Mouse (Mus musculus) heart, adult 18-20 months (tissue): ENCODE measurements around the gene Rbmxl1. TPM values are rescaled to one million over a fixed set of nuclear protein-coding genes. Genes with fewer than 3 reads are reported as not detected.
"Not testable (repeated sequence)": the region's sequence is repeated elsewhere in the genome, so short reads cannot be mapped to it uniquely, and the experiment has no call there.

Experiments
- DNase-seq, 2 experiments: peaks; one replicate each; pipeline ENCODE4 v3.0.0; 2021 to 2022; ENCODE audit warnings: mixed read lengths in 1 of 2
- long read RNA-seq, 2 experiments: library from polyadenylated mRNA; stranded (forward); transcript quantifications; one replicate each; pipeline ENCODE4 v2.0.0; 2021
- total RNA-seq, 2 experiments: library from RNA; stranded (reverse); gene quantifications; 2 replicates each; pipeline ENCODE4 v1.2.3; 2021

Gene Rbmxl1
- 10 to 100 TPM; 16.0 to 17.5 TPM for total RNA-seq
- long read RNA-seq, experiment 1, transcript Rbmxl1-202 (2 exons, 1,622 nt), result major isoform, 6 of 6 reads
- long read RNA-seq, experiment 1, partial matches to known transcripts, result 0 of 6 reads
- long read RNA-seq, experiment 1, other reads (novel, unspliced or antisense), result 0 of 6 reads
- long read RNA-seq, experiment 2, partial matches to known transcripts, result 0 of 6 reads
- long read RNA-seq, experiment 2, other reads (novel, unspliced or antisense), result 1 of 6 reads

- DNase-seq, result peak; percentile 89 to 96
These were observed at the start of gene Rbmxl1 for GRCm38 (mm10) chr8:78508719-78509272. Gene Rbmxl1 (minus strand): TSS chr8:78508898.

- DNase-seq, result no peak
These were observed 48.2 kb upstream of the Rbmxl1 start for GRCm38 (mm10) chr8:78556773-78557434.

DNA sequence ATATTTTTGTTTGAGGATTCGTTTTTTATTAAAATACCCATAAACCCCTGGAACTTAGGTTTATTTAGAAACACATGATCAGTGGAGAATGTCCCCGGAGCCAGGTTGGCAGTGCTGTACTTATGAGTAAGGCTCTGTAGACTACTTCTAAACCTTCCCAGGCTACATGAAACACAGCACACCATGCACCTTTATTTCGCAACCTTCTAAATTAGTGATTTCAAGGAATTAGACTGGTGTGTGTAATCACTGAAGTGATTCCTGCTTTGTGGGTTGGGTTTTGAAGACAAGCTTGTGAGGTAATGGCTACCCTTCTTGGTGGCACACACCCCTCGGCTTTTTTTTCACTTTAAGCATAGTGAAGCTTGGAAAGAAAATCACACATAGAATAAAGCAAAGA is 47.1 kb upstream of the Rbmxl1 start:
- DNase-seq, result no peak

GRCm38 (mm10) chr8:78550752-78551134 is 42.0 kb upstream of the Rbmxl1 start:
- no peak for DNase-seq

DNA sequence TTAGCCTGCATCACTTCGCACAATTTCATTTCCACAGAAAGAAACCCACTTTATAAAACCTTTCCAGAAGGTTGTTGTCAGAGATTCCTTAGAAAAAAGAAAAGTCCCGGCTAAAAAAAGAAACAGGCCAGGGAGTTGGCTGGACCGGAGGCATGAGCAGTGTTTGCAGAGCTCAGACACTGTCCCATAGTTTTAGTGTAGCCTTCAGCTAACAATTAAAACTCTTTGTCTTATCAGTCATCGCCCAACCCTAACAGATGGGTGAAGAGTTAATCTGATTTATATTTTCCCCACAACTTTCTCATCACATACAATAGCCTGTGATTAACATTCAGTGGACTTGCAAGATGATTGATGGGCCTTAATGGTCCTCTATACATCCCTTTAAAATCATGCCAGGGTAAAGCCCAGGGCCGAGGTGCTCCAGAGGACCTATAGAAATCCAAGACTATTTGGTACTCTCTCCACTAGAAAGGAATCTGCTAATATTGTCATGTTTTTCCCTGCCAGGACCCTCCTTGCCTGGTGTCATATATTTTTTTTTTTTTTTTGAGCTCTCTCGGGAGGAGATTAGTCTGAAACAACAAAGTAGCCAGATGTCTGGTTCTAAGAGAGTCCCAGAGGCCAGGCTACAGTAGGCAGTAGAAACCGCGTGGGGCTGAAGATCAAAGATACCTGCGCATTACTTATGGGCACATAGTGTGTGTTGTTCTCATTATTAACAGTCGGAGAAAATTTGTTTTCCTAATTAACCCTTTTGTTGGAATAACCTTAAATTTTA is 41.5 kb upstream of the Rbmxl1 start:
- DNase-seq, result no peak

DNA sequence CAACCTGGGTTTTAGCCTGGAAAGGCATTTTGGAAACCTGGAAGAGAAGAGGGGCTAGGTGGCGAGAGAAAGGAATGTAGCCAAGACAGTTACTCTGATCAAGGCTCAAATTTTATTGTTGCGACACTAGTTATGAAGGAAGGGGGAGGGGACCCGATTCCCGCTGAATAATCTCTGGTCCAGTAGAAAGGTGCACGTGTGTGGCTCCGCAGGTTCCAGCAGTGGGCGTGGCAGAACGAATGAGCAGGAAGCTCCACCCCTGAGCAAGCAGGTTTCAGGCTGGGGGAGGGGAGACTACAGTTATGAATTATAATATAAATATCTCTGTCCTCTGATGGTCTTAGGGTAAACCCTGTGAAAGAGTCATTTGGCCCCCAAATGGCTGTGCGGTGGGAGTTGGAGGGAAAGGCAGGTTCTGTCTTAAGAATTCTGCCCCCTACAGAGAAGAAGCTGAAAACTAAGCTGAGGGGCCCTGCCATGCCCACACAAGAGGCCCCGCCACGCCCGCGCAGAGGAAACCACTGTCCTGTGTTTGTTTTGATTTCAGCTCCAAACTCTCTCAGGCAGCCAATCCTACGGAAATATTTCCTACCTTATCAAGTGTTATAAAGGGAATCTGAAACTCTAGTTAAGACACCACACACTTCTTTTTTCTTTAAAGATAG is 36.6 kb upstream of the Rbmxl1 start:
- not testable (repeated sequence) for DNase-seq

DNA sequence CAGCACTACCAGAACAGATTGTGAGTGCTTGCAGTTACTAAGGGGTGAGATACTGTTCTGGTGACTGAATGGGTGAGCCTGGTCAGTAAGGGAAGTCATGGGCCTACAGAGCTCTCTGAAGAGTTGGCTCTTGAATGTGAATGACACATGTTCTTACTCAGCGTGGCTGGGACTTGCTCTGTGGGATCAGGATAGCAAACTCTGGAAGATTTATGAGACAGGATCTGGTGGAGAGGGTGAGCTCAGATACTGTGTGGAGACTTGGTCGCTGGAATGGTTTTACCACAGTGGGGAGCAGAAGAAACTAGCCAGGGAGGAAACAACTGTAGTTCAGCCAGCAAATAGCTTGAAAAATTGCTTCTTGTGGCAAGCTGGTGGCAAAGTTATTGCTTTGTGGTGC is 35.8 kb upstream of the Rbmxl1 start:
- DNase-seq, result no peak

GRCm38 (mm10) chr8:78543621-78544020 is 34.9 kb upstream of the Rbmxl1 start:
- DNase-seq, result no peak

DNA sequence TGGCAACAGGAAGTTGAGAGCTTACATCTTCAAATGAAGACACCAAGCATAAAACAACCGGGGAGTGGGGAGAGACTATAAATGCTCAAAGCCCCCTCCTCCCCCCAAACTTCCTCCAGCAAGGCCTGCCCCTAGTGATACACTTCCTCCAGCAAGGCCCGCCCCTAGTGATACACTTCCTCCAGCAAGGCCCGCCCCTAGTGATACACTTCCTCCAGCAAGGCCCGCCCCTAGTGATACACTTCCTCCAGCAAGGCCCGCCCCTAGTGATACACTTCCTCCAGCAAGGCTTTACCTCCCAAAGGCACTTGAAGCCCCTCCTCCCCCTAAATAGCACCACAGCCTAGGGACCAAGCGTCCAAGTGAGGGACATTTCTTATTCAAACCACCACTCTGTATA is 34.0 kb upstream of the Rbmxl1 start:
- DNase-seq, result not testable (repeated sequence)

- DNase-seq, result no peak
These were observed 29.1 kb upstream of the Rbmxl1 start for GRCm38 (mm10) chr8:78537795-78538194.

- DNase-seq, result no peak
These were observed 28.0 kb upstream of the Rbmxl1 start for GRCm38 (mm10) chr8:78536716-78537115.

DNA sequence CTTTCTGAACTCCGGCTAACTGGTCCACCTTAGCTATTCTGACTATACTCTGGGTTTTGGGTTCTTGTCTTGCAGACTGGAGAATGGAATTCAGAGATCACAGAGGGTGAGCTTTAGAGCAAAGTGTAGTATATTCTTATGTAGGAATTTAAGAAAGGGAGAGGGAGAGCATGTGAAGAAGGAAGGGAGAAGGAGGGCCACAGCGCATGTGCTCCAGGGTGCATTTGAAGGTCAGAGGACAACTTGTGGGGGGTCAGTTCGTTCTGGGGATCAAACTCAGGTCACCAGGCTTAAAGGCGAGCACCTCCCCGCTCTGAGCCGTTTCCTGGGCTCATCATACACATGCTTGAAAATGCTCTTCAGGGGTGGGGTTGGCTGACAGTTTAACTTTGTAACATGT is 25.3 kb upstream of the Rbmxl1 start:
- no peak for DNase-seq

GRCm38 (mm10) chr8:78515132-78515531 is 6.4 kb upstream of the Rbmxl1 start:
- DNase-seq, result no peak

DNA sequence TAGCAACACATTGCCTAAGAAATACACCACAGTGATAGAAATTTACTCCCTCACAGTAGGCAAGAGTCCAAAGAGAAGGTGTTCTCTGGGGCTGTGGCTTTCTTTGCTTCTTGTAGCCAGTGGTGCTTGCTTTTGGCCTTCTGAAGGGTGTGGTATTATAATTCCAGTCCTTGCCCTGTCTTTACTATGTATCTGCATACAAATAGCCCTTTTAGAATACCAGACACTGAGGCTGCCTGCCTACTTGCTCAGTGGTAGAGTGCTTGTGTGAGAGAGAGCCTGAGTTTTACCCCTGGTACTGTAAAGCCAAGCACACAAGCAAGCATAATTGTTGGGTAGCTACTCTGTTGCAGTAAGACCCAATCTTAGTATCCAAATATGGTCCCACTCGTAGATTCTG is 6.0 kb upstream of the Rbmxl1 start:
- DNase-seq, result no peak

DNA sequence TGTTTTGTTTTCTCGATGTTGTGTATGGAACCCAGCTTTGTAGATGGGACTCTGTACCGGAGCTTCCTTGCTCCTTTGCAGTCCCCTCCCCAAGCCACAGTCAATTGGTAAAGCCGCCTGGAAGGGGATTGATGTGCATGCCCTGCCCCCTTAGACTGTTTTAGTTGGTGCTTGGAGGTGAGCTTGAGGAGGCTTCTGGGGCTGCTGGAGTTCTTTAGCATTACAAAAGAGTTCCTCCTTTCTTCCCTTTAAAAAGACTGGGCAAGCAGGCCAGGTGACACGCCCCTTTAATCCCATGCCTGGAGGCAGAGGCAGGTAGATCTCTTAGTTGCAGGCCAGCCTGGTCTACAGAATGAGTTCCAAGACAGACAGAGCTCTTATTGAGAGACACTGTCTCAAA is 4.4 kb upstream of the Rbmxl1 start:
- DNase-seq, result no peak

GRCm38 (mm10) chr8:78510926-78511325 is 2.2 kb upstream of the Rbmxl1 start:
- no peak for DNase-seq

GRCm38 (mm10) chr8:78510094-78510493 is 1.4 kb upstream of the Rbmxl1 start:
- DNase-seq, result peak; percentile 3 to 17

- DNase-seq, result peak; percentile 86 to 91
These were observed 754 bp upstream of the Rbmxl1 start, which contains the start of gene Slc10a7 for GRCm38 (mm10) chr8:78509273-78510031. Gene Slc10a7 (plus strand): TSS chr8:78509346.

- DNase-seq, result no peak
These were observed 549 bp downstream of the Rbmxl1 start for GRCm38 (mm10) chr8:78507979-78508718.

GRCm38 (mm10) chr8:78502706-78503105 is 6.0 kb downstream of the Rbmxl1 start:
- DNase-seq, result no peak

GRCm38 (mm10) chr8:78496273-78496672 is 12.4 kb downstream of the Rbmxl1 start:
- not testable (repeated sequence) for DNase-seq
